Mouse (Mus musculus) lung, postnatal 4 days (tissue): Measurements from ENCODE around the gene Nedd9.

Experiments used
- DNase-seq, 2 experiments: peaks; one replicate each; pipeline ENCODE4 v3.0.0; 2021

Gene Nedd9

GRCm38 (mm10) chr13:41491522-41491921 lies 4.4 kb upstream of the Nedd9 start:
- DNase-seq: no peak

GRCm38 (mm10) chr13:41490282-41490681 lies 3.1 kb upstream of the Nedd9 start:
- DNase-seq: no peak

GRCm38 (mm10) chr13:41489705-41490275 lies 2.6 kb upstream of the Nedd9 start:
- DNase-seq: no peak

- DNase-seq: no peak
These were observed 214 bp upstream of the Nedd9 start for GRCm38 (mm10) chr13:41487409-41487743.

GRCm38 (mm10) chr13:41483966-41484365 lies 3.2 kb downstream of the Nedd9 start:
- no peak for DNase-seq

DNA sequence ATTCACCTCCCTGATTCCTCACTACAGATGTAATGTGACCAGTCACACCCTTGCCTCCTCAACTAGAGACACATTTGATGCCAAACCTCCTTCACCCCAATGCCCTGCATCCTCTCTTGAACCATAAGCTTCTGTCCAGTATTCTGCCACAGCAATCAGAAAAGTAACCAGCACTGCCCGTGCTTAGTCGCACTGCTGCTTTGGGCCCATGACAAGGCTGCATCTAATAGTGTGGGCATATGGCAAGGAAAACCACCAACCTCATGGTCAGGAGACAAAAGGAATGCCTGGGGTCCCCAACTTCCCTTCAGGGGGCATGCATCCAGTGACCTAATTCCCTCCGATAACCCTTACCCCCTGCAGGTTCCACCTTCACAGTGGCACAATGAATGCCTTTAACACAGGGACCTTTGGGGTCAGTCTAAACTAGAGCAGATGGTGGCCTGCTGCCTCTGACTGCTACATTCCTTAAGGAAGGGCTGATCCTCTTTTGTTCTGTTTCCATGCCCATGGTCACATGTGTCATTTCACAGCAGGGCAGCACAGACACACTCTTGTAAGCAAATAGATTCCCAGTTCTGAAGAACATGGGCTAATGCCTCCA lies 4.7 kb downstream of the Nedd9 start:
- no peak for DNase-seq

- no peak for DNase-seq
These were observed 7.3 kb downstream of the Nedd9 start for GRCm38 (mm10) chr13:41479737-41480435.

- DNase-seq: peak; percentile 32 to 45
These were observed 10.9 kb downstream of the Nedd9 start for GRCm38 (mm10) chr13:41476216-41476615.

GRCm38 (mm10) chr13:41474365-41474764 lies 12.8 kb downstream of the Nedd9 start:
- DNase-seq: no peak

DNA sequence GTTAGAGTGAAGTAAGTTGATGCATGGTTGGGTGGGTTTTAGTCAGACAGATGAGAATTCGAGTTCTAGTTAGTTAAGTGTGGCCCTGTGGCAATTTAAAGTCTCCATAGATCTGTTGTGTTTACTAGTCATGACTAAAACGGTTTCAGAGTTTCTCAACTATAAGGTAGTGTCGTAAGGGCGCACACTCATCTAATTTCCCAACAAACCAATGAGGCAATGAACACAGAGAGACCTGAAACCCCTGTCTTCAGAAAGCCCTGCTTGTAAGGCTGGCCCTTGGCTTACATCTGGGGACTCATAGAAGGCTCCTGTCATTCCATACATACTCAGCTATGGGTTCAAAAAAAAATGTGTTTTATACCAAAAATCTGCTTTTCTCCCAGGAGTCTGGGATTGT lies 13.7 kb downstream of the Nedd9 start:
- DNase-seq: no peak

- DNase-seq: no peak
These were observed 14.2 kb downstream of the Nedd9 start for GRCm38 (mm10) chr13:41472878-41473424.

- peak in 1 of 2 experiments; percentile 44 for DNase-seq
These were observed 18.9 kb downstream of the Nedd9 start for GRCm38 (mm10) chr13:41468277-41468676.

DNA sequence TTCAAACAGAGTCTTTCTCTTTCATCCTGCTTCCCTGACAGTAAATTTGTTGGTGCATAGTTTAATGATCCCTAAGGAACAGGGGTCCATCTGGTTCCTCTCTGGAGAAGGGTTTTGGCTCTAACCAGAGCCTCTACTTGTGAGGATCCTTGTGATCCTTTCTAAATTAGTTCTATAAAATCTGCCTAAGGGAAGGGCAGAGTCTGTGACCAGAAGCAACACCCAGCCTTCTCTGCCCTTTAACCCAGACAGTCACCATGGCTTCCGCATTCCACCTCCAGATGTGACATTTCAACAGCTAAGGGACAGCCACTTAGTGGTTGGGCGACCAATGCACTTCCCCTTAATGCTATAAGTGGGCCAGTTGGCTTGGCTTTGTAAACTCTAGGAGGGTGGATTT lies 20.1 kb downstream of the Nedd9 start:
- DNase-seq: peak; percentile 74 to 78

GRCm38 (mm10) chr13:41466616-41467015 lies 20.5 kb downstream of the Nedd9 start:
- DNase-seq: peak in 1 of 2 experiments; percentile 27

DNA sequence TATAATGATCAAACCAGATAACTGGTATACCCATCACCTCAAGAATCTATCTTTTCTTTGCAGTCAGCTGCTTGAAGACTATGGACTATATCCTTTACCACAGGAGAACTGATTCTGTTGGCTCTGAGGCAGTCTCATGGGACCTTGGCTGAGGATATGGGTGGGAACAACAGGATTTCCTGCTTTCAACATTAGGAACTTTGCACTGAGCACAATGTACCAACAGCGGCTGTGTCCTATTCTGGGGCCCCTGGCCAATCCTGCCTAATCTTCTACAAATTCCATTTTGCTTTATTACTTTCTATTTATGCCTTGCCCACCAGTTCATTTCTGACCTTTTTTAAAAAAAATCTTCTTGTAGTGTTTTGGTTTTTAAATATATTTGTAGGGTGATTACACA lies 21.0 kb downstream of the Nedd9 start:
- DNase-seq: peak; percentile 56

DNA sequence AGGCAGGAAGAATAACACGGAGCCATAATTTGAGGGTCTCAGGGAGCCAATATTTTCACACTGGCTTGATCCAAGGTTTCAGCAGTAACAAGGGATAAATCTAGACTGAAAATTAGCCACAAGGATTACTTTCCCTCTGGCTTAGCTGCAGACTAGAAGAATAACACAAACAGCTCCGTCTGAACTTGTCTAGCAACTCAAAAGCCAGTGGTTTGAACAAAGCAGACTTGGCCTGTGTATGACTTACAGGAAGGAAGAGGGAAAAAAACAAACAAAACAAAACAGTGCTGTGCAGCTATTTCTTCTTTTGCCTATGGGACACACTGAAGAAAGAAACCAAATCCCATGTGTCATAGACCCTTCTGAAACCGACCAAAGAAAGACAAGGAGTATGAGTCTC lies 25.7 kb downstream of the Nedd9 start:
- DNase-seq: no peak

DNA sequence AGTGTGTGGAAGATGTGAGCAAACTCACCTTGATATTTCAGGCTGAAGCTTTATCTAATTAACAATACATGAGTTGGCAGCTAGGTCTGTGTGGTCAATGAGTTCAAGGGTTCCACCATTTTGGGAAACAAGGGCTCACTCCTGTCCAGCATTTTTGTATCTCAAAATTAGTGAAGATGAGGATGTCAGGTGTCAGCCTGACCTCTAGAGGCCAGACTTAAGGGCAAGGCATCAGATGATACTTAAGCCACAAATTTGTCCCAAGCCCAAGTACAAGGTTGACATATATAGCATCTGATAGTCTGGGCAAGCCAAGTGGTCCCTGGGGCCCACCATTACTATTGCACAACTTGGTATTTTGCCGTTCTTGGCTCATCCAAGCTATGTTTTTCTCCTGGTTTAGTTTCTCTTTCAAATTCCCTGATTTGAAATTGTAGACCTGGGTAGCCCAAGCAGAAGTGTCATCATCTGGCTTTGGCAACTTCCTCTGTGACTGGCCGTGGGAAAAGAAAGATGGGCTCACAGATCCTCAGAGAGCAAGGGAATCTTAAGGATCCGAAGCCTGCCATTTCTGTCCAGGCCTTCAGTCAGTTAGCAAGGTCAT lies 27.4 kb downstream of the Nedd9 start:
- no peak for DNase-seq

DNA sequence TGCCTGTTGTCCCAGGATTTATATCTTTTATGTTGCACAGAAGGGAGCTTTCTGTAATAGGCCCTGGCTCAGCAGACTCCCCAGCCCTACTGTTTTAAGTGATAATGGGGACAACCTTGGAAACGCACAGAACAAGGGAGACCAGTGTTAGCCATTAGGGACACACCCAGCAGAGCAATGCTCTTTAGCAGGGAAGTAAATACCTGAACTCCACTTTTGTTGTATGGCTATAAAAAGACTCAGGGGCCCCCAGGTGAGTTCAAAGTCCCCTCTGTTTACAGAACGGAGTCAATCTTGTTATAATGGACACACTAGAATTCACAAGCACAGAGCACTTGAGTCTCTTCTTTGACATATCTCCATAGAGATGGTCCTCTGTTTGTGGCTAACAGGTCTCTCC lies 28.5 kb downstream of the Nedd9 start:
- DNase-seq: no peak

- DNase-seq: no peak
These were observed 29.3 kb downstream of the Nedd9 start for GRCm38 (mm10) chr13:41457798-41458390.

DNA sequence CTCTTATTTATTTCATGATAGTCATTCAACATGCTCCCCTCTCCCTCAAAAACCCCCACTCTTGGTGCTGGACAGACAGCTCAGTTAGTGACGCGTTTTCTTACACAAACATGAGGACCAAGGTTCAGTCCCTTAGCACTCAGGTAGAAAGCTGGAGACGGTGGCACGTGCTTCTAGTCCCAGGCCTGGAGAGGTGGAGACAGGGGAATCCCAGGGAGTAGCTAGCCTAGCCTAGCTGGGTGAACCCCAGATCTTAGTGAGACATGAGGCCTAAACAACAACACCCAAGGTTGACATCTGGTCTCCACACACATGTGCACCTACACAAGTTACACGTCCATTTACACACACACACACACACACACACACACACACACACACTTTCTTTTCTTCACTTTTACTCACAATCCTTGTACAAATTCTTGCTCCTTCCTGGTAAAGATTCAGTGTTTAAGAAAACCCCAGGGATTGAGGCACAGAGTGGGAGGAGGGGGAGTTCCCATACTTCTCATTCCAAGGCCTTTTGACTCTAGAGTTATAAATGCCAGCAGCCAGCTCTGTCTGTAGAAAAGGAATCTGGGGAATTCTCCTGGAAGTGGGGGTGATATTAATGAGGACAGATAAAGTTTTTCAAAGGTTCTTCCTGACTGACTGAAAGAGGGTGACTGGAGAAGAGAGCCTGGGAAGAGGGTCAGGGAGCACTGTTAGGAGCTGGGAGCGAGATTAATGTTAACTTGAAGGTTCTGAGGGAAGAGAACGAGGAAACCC lies 29.9 kb downstream of the Nedd9 start:
- no peak for DNase-seq

DNA sequence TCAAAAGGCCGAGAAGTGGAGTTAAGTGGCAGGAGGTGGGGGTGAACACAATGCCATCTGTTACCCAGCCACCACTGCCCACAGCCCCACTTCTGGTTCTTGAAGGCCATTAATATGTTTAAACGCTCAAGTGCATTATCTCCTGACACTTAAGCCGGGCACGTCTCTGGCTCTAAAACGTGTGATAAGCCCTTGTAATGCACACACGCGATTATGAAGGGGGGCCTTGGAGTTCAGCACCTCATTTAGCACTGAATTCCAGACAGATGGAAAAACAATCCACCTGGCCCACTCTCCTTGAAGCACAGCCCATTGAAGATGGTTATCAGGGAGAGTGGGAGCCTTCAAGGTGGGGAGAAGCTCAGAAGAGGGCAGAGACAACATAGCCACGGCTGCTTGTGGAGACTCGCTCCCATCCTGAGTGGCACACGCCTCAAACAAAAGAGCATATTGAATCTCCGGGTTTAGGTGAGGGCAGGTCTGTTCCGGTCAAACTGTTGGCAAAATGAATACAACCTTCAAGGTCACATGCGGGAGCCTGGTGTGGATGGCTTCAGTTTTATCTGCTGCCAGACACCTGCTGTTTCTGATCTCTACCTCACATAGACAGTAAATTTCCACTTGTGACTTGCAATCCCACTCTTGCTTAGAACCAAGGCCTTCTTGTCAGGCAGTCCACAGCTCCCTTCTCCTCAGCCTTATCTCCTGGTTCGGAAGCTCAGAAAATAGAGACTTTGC lies 30.7 kb downstream of the Nedd9 start:
- peak; percentile 23 to 59 for DNase-seq
